Mouse (Mus musculus): ENCODE measurements around the gene Cybc1.

Cybc1 gene

GRCm38 (mm10) chr11:121176285-121177270 lies 52.5 kb downstream of the Cybc1 start:
- no peak for TF ChIP-seq GATA4 (IDR thresholded peaks at IDR 0.05; ENCODE audit: insufficient replicate concordance, low read length)

DNA sequence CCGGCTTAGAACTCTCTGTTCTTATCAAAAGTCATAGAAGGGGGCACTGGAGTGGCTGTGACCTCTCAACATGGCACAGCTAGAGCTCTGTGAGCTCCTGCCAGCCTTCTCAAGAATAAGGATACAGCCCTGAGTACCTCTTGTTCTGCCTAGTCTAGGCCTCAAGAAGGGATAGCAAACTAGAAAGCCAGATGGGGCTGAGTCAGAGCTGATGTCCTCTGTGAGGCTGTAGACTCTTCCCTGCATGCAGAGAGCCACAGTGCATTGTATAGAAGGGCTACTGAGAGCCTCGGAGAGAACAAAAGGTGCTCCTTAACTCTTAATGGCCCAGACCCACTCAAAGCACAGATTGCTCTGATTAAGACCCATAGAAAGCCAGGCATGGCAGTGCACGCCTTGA lies 54.9 kb downstream of the Cybc1 start:
- TF ChIP-seq GATA4 (IDR thresholded peaks at IDR 0.05; ENCODE audit: insufficient replicate concordance, low read length): no peak

- TF ChIP-seq GATA4 (IDR thresholded peaks at IDR 0.05; ENCODE audit: insufficient replicate concordance, low read length): no peak
Observed at GRCm38 (mm10) chr11:121173203-121173602, 55.9 kb downstream of the Cybc1 start.

All from liver, adult (tissue).